Mouse (Mus musculus) myocyte (in vitro differentiated cells): Measurements from ENCODE around the gene Rab8a. TPM values are rescaled to one million over a fixed set of nuclear protein-coding genes. Genes with fewer than 3 reads are reported as not detected.

ENCODE experiments used
- H3K27me3 ChIP-seq: one replicate; pipeline ENCODE4 v1.6.1; 2011; ENCODE audit not compliant: control insufficient read depth, insufficient read depth, insufficient read length
- H3K36me3 ChIP-seq: one replicate; pipeline ENCODE4 v1.6.1; 2011; ENCODE audit not compliant: control insufficient read depth, insufficient read depth
- H3K4me2 ChIP-seq: one replicate; pipeline ENCODE4 v1.6.1; 2011; ENCODE audit warnings: low read depth, control low read depth
- H3K4me3 ChIP-seq: one replicate; pipeline ENCODE4 v1.5.1; 2011; ENCODE audit warnings: mild to moderate bottlenecking, control low read depth, moderate library complexity
- H3K79me2 ChIP-seq: one replicate; pipeline ENCODE4 v1.6.1; 2011; ENCODE audit not compliant: control insufficient read depth, insufficient read depth
- H3ac ChIP-seq: one replicate; pipeline ENCODE4 v1.6.1; 2011; ENCODE audit not compliant: control insufficient read depth, insufficient read length
- CEBPB ChIP-seq: IDR thresholded peaks from 2 replicates; pipeline ENCODE4 v1.6.1; 2011; ENCODE audit warnings: mild to moderate bottlenecking, moderate library complexity; ENCODE audit not compliant: poor library complexity, insufficient read depth, severe bottlenecking
- E2F4 ChIP-seq: IDR thresholded peaks from one replicate; pipeline ENCODE4 v1.6.1; 2011; ENCODE audit warnings: mild to moderate bottlenecking, control low read depth, moderate library complexity; ENCODE audit not compliant: insufficient read depth
- MAX ChIP-seq: IDR thresholded peaks from one replicate; pipeline ENCODE4 v1.6.1; 2011; ENCODE audit warnings: low read depth, mild to moderate bottlenecking, control low read depth
- MYOD1 ChIP-seq, 3 experiments: IDR thresholded peaks; one replicate each; pipeline ENCODE4 v1.6.1; 2011; ENCODE audit warnings: control low read depth in 2 of 3, low read depth in 2 of 3, mild to moderate bottlenecking in 2 of 3, moderate library complexity in 1 of 3; ENCODE audit not compliant: insufficient read length in 2 of 3, control insufficient read depth in 1 of 3
- MYOG ChIP-seq, 3 experiments: IDR thresholded peaks; one replicate each; pipeline ENCODE4 v1.6.1; 2011; ENCODE audit warnings: control low read depth in 2 of 3, low read depth in 2 of 3, mild to moderate bottlenecking in 2 of 3; ENCODE audit not compliant: insufficient read length in 2 of 3, control insufficient read depth in 1 of 3, insufficient read depth in 1 of 3
- POLR2A ChIP-seq: IDR thresholded peaks from one replicate; pipeline ENCODE4 v1.6.1; 2011; ENCODE audit warnings: low read depth, mild to moderate bottlenecking, control low read depth, moderate library complexity; ENCODE audit not compliant: insufficient read length
- POLR2AphosphoS2 ChIP-seq: IDR thresholded peaks from one replicate; pipeline ENCODE4 v1.6.1; 2011; ENCODE audit warnings: low read depth, control low read depth; ENCODE audit not compliant: insufficient read length
- REST ChIP-seq: IDR thresholded peaks from one replicate; pipeline ENCODE4 v1.6.1; 2011; ENCODE audit warnings: mild to moderate bottlenecking, control low read depth, moderate library complexity; ENCODE audit not compliant: insufficient read depth, insufficient read length
- SRF ChIP-seq: IDR thresholded peaks from one replicate; pipeline ENCODE4 v1.6.1; 2011; ENCODE audit warnings: low read depth; ENCODE audit not compliant: control insufficient read depth, insufficient read length
- TCF12 ChIP-seq: IDR thresholded peaks from one replicate; pipeline ENCODE4 v1.6.1; 2011; ENCODE audit warnings: mild to moderate bottlenecking, control low read depth; ENCODE audit not compliant: poor library complexity, insufficient read depth, severe bottlenecking
- TCF3 ChIP-seq: IDR thresholded peaks from one replicate; pipeline ENCODE4 v1.6.1; 2011; ENCODE audit warnings: low read depth, control low read depth; ENCODE audit not compliant: insufficient read length
- USF1 ChIP-seq: IDR thresholded peaks from one replicate; pipeline ENCODE4 v1.6.1; 2011; ENCODE audit warnings: low read depth, mild to moderate bottlenecking, control low read depth, moderate library complexity
- polyA plus RNA-seq: library from polyadenylated mRNA; unstranded; fragments of >200 nt; fragmentation: generic; extraction: Trizol; gene quantifications from one replicate; pipeline ENCODE4 v1.2.1, GENCODE M21; 2012; ENCODE audit warnings: missing spikeins

The Rab8a gene
- polyA plus RNA-seq, 1 experiment: 84.3 TPM

- H3K4me2 ChIP-seq: no peak overlapping the region
- no peak overlapping the region for H3K4me3 ChIP-seq
- peaks cover 63% of the 10 kb centered on the region for H3K36me3 ChIP-seq
- H3ac ChIP-seq: no peak overlapping the region
- TF ChIP-seq REST: no peak
- no peak for TF ChIP-seq SRF
- TF ChIP-seq E2F4: no peak
- TF ChIP-seq CEBPB: peak; percentile 63; the same call in 1 of the 2 replicates
- TF ChIP-seq MYOD1 (IDR thresholded peaks at IDR 0.05; ENCODE audit: control insufficient read depth in 1 of 3, insufficient read length in 2 of 3, low read depth in 2 of 3): no peak
- no peaks in the 10 kb centered on the region for H3K27me3 ChIP-seq
- H3K79me2 ChIP-seq: peaks cover 22% of the 10 kb centered on the region
Measured at GRCm38 (mm10) chr8:72146056-72146455, 14.9 kb upstream of the Rab8a start.

GRCm38 (mm10) chr8:72146556-72146955, 14.4 kb upstream of the Rab8a start:
- H3K4me3 ChIP-seq: no peak overlapping the region
- peaks cover 17% of the 10 kb centered on the region for H3K79me2 ChIP-seq
- H3K4me2 ChIP-seq: no peak overlapping the region
- no peak overlapping the region for H3ac ChIP-seq
- H3K36me3 ChIP-seq: peaks cover 61% of the 10 kb centered on the region
- no peaks in the 10 kb centered on the region for H3K27me3 ChIP-seq
- TF ChIP-seq POLR2AphosphoS2 (no peak), SRF (no peak), USF1 (no peak), TCF3 (no peak), TCF12 (no peak), E2F4 (no peak), POLR2A (no peak), REST (no peak), CEBPB (no peak), MAX (no peak), MYOD1 (IDR thresholded peaks at IDR 0.05; ENCODE audit: control insufficient read depth in 1 of 3, insufficient read length in 2 of 3, low read depth in 2 of 3) (no peak), MYOG (IDR thresholded peaks at IDR 0.05; ENCODE audit: control insufficient read depth in 1 of 3, insufficient read depth in 1 of 3, insufficient read length in 2 of 3, low read depth in 2 of 3) (no peak)

GRCm38 (mm10) chr8:72147266-72147665, 13.7 kb upstream of the Rab8a start:
- H3K4me3 ChIP-seq: no peak overlapping the region
- peaks cover 9% of the 10 kb centered on the region for H3K79me2 ChIP-seq
- H3K27me3 ChIP-seq: no peaks in the 10 kb centered on the region

GRCm38 (mm10) chr8:72149056-72149455, 11.9 kb upstream of the Rab8a start:
- Histone ChIP-seq H3ac (no peak overlapping the region), H3K36me3 (peaks cover 64% of the 10 kb centered on the region), H3K27me3 (no peaks in the 10 kb centered on the region), H3K4me2 (no peak overlapping the region), H3K4me3 (no peak overlapping the region), H3K79me2 (no peaks in the 10 kb centered on the region)
- TF ChIP-seq POLR2AphosphoS2 (no peak), TCF12 (no peak)

More at GRCm38 (mm10) chr8:72147266-72147665, 13.7 kb upstream of the Rab8a start:
- no peak overlapping the region for H3ac ChIP-seq
- no peak overlapping the region for H3K4me2 ChIP-seq
- H3K36me3 ChIP-seq: peaks cover 60% of the 10 kb centered on the region
- TF ChIP-seq MAX (no peak), CEBPB (no peak), REST (no peak), USF1 (no peak)

GRCm38 (mm10) chr8:72151418-72152078, 9.5 kb upstream of the Rab8a start:
- Histone ChIP-seq H3K4me3 (no peak overlapping the region), H3K36me3 (peaks cover 61% of the 10 kb centered on the region), H3ac (no peak overlapping the region), H3K27me3 (no peaks in the 10 kb centered on the region), H3K4me2 (no peak overlapping the region), H3K79me2 (no peaks in the 10 kb centered on the region)
- TF ChIP-seq MAX (no peak), E2F4 (no peak), SRF (no peak), CEBPB (no peak), POLR2A (no peak), POLR2AphosphoS2 (no peak), TCF3 (no peak), MYOG (IDR thresholded peaks at IDR 0.05; ENCODE audit: control insufficient read depth in 1 of 3, insufficient read depth in 1 of 3, insufficient read length in 2 of 3, low read depth in 2 of 3) (no peak), MYOD1 (IDR thresholded peaks at IDR 0.05; ENCODE audit: control insufficient read depth in 1 of 3, insufficient read length in 2 of 3, low read depth in 2 of 3) (no peak), TCF12 (no peak), USF1 (no peak), REST (no peak)
